Mouse (Mus musculus) cerebellum, adult 2 months (tissue): ENCODE results near the gene Rab3c. TPM values are rescaled to one million over a fixed set of nuclear protein-coding genes. Genes with fewer than 3 reads are reported as not detected.

Experiments used
- DNase-seq, 2 experiments: peaks; one replicate each; pipeline ENCODE4 v3.0.0; 2021
- H3K27ac ChIP-seq: fragments of 200-500 bp; 2 replicates; pipeline ENCODE4 v1.5.1; 2012; ENCODE audit warnings: low read length, control low read depth, inconsistent platforms; ENCODE audit not compliant: insufficient read depth
- H3K27me3 ChIP-seq: fragments of 200-500 bp; 2 replicates; pipeline ENCODE4 v1.6.1; 2012; ENCODE audit warnings: inconsistent platforms, mild to moderate bottlenecking, low read length, moderate library complexity; ENCODE audit not compliant: control insufficient read depth, insufficient read depth
- H3K4me1 ChIP-seq: fragments of 200-500 bp; 2 replicates; pipeline ENCODE4 v1.6.1; 2011; ENCODE audit warnings: low read length; ENCODE audit not compliant: control insufficient read depth, insufficient read depth
- H3K4me3 ChIP-seq: fragments of 200-500 bp; replicated peaks from 2 replicates; pipeline ENCODE3; 2011; ENCODE audit warnings: mild to moderate bottlenecking, low read depth, low read length, control low read depth; ENCODE audit not compliant: insufficient read depth
- CTCF ChIP-seq: fragments of 200-500 bp; IDR thresholded peaks from 2 replicates; pipeline ENCODE4 v1.5.1; 2011; ENCODE audit warnings: low read depth, mild to moderate bottlenecking, control low read depth, low read length, moderate library complexity, borderline replicate concordance; ENCODE audit not compliant: insufficient read depth
- POLR2A ChIP-seq: fragments of 200-500 bp; IDR thresholded peaks from 2 replicates; pipeline ENCODE4 v1.6.1; 2011; ENCODE audit warnings: low read length, control low read depth, borderline replicate concordance; ENCODE audit not compliant: insufficient read depth
- WGBS: fragments of 180-500 bp; shearing (Covaris S2); methylation state at CpG from one replicate; pipeline ENCODE4 v1.1.7; 2018; 5-methylcytosine and 5-hydroxymethylcytosine counted together
- polyA plus RNA-seq: library from polyadenylated mRNA; depleted of rRNA; stranded (reverse); fragments of >200 nt; gene quantifications from 2 replicates; pipeline ENCODE4 v1.2.3, GENCODE M21; 2012

Rab3c gene
- polyA plus RNA-seq, 1 experiment, result 57.5 TPM

GRCm38 (mm10) chr13:110231086-110231688 is 49.6 kb downstream of the Rab3c start:
- H3K4me3 ChIP-seq, result no peak overlapping the region
- 19% methylated on average over 5 of the region's 5 CpGs for WGBS
- no peak for TF ChIP-seq CTCF
- TF ChIP-seq POLR2A, result no peak
- H3K27ac ChIP-seq, result no peak overlapping the region
- peak in 1 of 2 experiments; percentile 30 for DNase-seq
- no peaks in the 10 kb centered on the region for H3K27me3 ChIP-seq
- H3K4me1 ChIP-seq, result peaks cover 4% of the 10 kb centered on the region; the same call in 1 of the 2 replicates

GRCm38 (mm10) chr13:110230046-110230445 is 50.8 kb downstream of the Rab3c start:
- 72% methylated on average over 4 of the region's 4 CpGs for WGBS
- H3K27ac ChIP-seq, result no peak overlapping the region

GRCm38 (mm10) chr13:110219195-110219594 is 61.6 kb downstream of the Rab3c start:
- H3K4me3 ChIP-seq, result no peak overlapping the region
- DNase-seq, result no peak
- H3K4me1 ChIP-seq, result no peaks in the 10 kb centered on the region
- TF ChIP-seq CTCF (no peak), POLR2A (no peak)
- no peaks in the 10 kb centered on the region for H3K27me3 ChIP-seq
- 55% methylated on average over 7 of the region's 7 CpGs for WGBS
- H3K27ac ChIP-seq, result no peak overlapping the region

More at GRCm38 (mm10) chr13:110230046-110230445, 50.8 kb downstream of the Rab3c start:
- Histone ChIP-seq H3K27me3 (no peaks in the 10 kb centered on the region), H3K4me3 (no peak overlapping the region), H3K4me1 (peaks cover 6% of the 10 kb centered on the region; the same call in 1 of the 2 replicates)
- DNase-seq, result no peak
- TF ChIP-seq CTCF (no peak), POLR2A (no peak)

- WGBS, result 19% methylated on average over 4 of the region's 4 CpGs
- DNase-seq, result peak in 1 of 2 experiments; percentile 65
- H3K4me3 ChIP-seq, result no peak overlapping the region
- no peaks in the 10 kb centered on the region for H3K4me1 ChIP-seq
- TF ChIP-seq POLR2A, result no peak
- no peak for TF ChIP-seq CTCF
- no peaks in the 10 kb centered on the region for H3K27me3 ChIP-seq
- H3K27ac ChIP-seq, result no peak overlapping the region
Observed at GRCm38 (mm10) chr13:110218497-110218896, 62.3 kb downstream of the Rab3c start.

- H3K4me1 ChIP-seq, result peaks cover 4% of the 10 kb centered on the region; the same call in 1 of the 2 replicates
- H3K4me3 ChIP-seq, result no peak overlapping the region
- H3K27ac ChIP-seq, result no peak overlapping the region
- WGBS, result 93% methylated on average over 8 of the region's 8 CpGs
- TF ChIP-seq CTCF (no peak), POLR2A (no peak)
- DNase-seq, result no peak
- H3K27me3 ChIP-seq, result no peaks in the 10 kb centered on the region
Observed at GRCm38 (mm10) chr13:110211526-110212075, 69.2 kb downstream of the Rab3c start.

GRCm38 (mm10) chr13:110198906-110199305 is 81.9 kb downstream of the Rab3c start:
- Histone ChIP-seq H3K4me3 (no peak overlapping the region), H3K27ac (no peak overlapping the region), H3K27me3 (no peaks in the 10 kb centered on the region), H3K4me1 (no peaks in the 10 kb centered on the region; the same call in 1 of the 2 replicates)
- no peak for TF ChIP-seq CTCF
- no peak for TF ChIP-seq POLR2A
- no peak for DNase-seq
- 51% methylated on average over 5 of the region's 5 CpGs for WGBS

GRCm38 (mm10) chr13:110190039-110190438 is 90.8 kb downstream of the Rab3c start:
- Histone ChIP-seq H3K27ac (no peak overlapping the region), H3K4me1 (0 out of 2 replicates have a peak, but pooled peaks cover 2% of the 10 kb centered on the region), H3K4me3 (no peak overlapping the region), H3K27me3 (no peaks in the 10 kb centered on the region)
- 52% methylated on average over 1 of the region's 1 CpGs for WGBS
- TF ChIP-seq POLR2A (no peak), CTCF (no peak)
- DNase-seq, result no peak

- TF ChIP-seq CTCF (no peak), POLR2A (no peak)
- no peak for DNase-seq
- no peak overlapping the region for H3K27ac ChIP-seq
- WGBS, result 90% methylated on average over 4 of the region's 4 CpGs
- no peaks in the 10 kb centered on the region for H3K27me3 ChIP-seq
- H3K4me1 ChIP-seq, result no peaks in the 10 kb centered on the region; the same call in 1 of the 2 replicates
- H3K4me3 ChIP-seq, result no peak overlapping the region
Observed at GRCm38 (mm10) chr13:110184963-110185685, 95.7 kb downstream of the Rab3c start.
